In genomic region chr10:117363106-117363505, GRCm38 (mm10) we compare ENCODE assay signal across 8 mouse cellular contexts. TPM values are rescaled to one million over a fixed set of nuclear protein-coding genes. Genes with fewer than 3 reads are reported as not detected.
DNase-seq lines count a peak whose midpoint lies in the region; ATAC-seq and TF ChIP-seq lines count a peak whose summit lies in the region.

No protein-coding gene starts in this region.

- no peaks in the 10 kb centered on the region for H3K4me1 ChIP-seq in lung, embryonic 14.5 days (ENCODE audit: insufficient read depth)

- intact Hi-C loops in left cerebral cortex, adult 2 months (cut with DNase I), result loop anchor here (1.0 to 10.0 kb wide), 3 partner anchors 72 to 329 kb away; no protein-coding TSS in a partner anchor

- no peak overlapping the region for H3K9ac ChIP-seq in lung, embryonic 14.5 days

- no peaks in the 10 kb centered on the region for H3K27me3 ChIP-seq in lung, embryonic 14.5 days (ENCODE audit: insufficient read depth, low read length)

- no peak overlapping the region for H3K4me2 ChIP-seq in lung, embryonic 14.5 days

- peak; percentile 94 for TF ChIP-seq CTCF in left cerebral cortex, adult 2 months (IDR thresholded peaks at IDR 0.05)
- TF ChIP-seq CTCF in lung, embryonic 14.5 days (IDR thresholded peaks at IDR 0.05; ENCODE audit: low read depth), result peak; percentile 82

- peaks cover 86% of the 10 kb centered on the region for H3K36me3 ChIP-seq in lung, embryonic 14.5 days (ENCODE audit: insufficient read depth)

- peak; percentile 25 to 59 for DNase-seq in left cerebral cortex, adult 2 months (ENCODE audit: extremely low spot score in 1 of 2, low spot score in 2 of 2)
- DNase-seq in left cerebral cortex, adult 8-10 months (ENCODE audit: low spot score in 2 of 2), result no peak
- peak; percentile 79 for DNase-seq in MN1 (ENCODE audit: low spot score)
- DNase-seq in cerebellum, adult 11-12 months, result peak; percentile 24
- peak; percentile 27 to 51 for DNase-seq in gastrocnemius, postnatal 4 days (ENCODE audit: low spot score in 2 of 2)
- peak; percentile 82 for DNase-seq in lung, embryonic 14.5 days
- peak; percentile 30 to 72 for DNase-seq in spleen, adult 18-20 months

- 34% methylated on average over 3 of the region's 3 CpGs for WGBS in lung, embryonic 14.5 days

- H3K9me3 ChIP-seq in lung, embryonic 14.5 days (ENCODE audit: low read depth, low read length), result no peaks in the 10 kb centered on the region

- no peak for ATAC-seq in lung, embryonic 14.5 days (ENCODE audit: insufficient read depth)
- ATAC-seq in erythroid progenitor cell, adult 5-6 weeks (replicated peaks; ENCODE audit: low FRiP score, poor library complexity, severe bottlenecking), result no peak

- no peak overlapping the region for H3K4me3 ChIP-seq in left cerebral cortex, adult 2 months
- no peak overlapping the region for H3K4me3 ChIP-seq in lung, embryonic 14.5 days (ENCODE audit: low read depth, low read length)

- H3K27ac ChIP-seq in left cerebral cortex, adult 2 months, result no peak overlapping the region
- no peak overlapping the region for H3K27ac ChIP-seq in lung, embryonic 14.5 days (ENCODE audit: low read depth)

RNA-seq across cellular contexts. Expression of gene Cpsf6, which starts 16.7 kb away (rescaled TPM):
- 100 to 1,000 TPM; 116 to 120 TPM for total RNA-seq in left cerebral cortex, adult 2 months (2021)
- total RNA-seq in left cerebral cortex, adult 8-10 months (2022), result 100 to 1,000 TPM in 2 of 4 experiments, 10 to 100 TPM in 2; 86.2 to 103 (median 96.1) TPM
- total RNA-seq in gastrocnemius, postnatal 4 days (2021), result 10 to 100 TPM; 64.2 to 73.4 TPM
- polyA plus RNA-seq in lung, embryonic 14.5 days (2014; fragmentation: Nextera tagmentation; extraction: Ambion mirVana), result 186 and 201 TPM in 2 replicates
- total RNA-seq in erythroid progenitor cell, adult 5-6 weeks (2015; ENCODE audit: low replicate concordance), result 60.5 and 79.2 TPM in 2 replicates
- total RNA-seq in erythroid progenitor cell, adult 5-6 weeks (2017; ENCODE audit: low replicate concordance), result 83.6 and 119 TPM in 2 replicates

Comparison
In these comparisons a context has a peak if more than half of its experiments do, and no peak if none do; other contexts are left out.
1. DNase-seq: peak in left cerebral cortex, adult 2 months (2 of 2), MN1 (single experiment), cerebellum, adult 11-12 months (single experiment), gastrocnemius, postnatal 4 days (2 of 2), lung, embryonic 14.5 days (single experiment) and spleen, adult 18-20 months (2 of 2); none in left cerebral cortex, adult 8-10 months (0 of 2).